Comparison of ENCODE assay signal across 18 mouse cellular contexts in the genomic region with DNA sequence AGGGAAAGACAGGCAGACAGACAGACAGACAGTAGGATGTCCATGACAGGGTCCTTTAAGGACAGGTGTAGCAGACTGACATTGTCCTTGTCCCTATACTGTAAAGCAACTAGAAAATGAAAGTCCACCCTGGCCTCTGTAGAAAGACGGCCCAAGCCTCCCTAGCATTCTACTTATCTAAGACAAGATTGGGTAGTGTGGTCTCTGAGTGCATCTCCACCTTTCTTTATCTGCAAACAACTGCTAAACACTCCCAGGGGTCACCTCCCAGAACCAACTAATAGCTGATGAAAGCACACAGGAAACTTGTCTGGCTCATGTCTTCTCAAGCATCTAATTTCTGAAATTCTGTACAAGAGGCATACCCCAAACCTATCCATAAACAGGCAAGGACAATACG.
DNase-seq lines count a peak whose midpoint lies in the region; ATAC-seq lines count a peak whose summit lies in the region.
"Had no signal": no experiment of that assay in that cellular context is flagged by ENCODE, and none has a peak within 500 bp of the region (broad histone marks: within the 10 kb centered on the region; RNA-seq: fewer than 3 reads in every experiment).

No protein-coding gene starts in this region.

- H3K27ac ChIP-seq in heart, embryonic 10.5 days = peak overlapping the region; percentile 69; the same call in 1 of the 2 replicates
- H3K27ac ChIP-seq in liver, embryonic 12.5 days = peak overlapping the region; percentile 87
- peak overlapping the region; percentile 64 for H3K27ac ChIP-seq in liver, embryonic 16.5 days (ENCODE audit: low read length)
- no peak overlapping the region for H3K27ac ChIP-seq in hindbrain, embryonic 13.5 days
- H3K27ac ChIP-seq: embryonic facial prominence, embryonic 10.5 days; forebrain, embryonic 12.5 days; heart, adult 2 months; hindbrain, embryonic 15.5 days had no signal

- H3K9ac ChIP-seq in liver, embryonic 12.5 days = peak overlapping the region; percentile 58
- H3K9ac ChIP-seq in liver, embryonic 16.5 days (ENCODE audit: low read depth, low read length) = peak overlapping the region; percentile 28
- H3K9ac ChIP-seq in hindbrain, embryonic 13.5 days = no peak overlapping the region
- H3K9ac ChIP-seq: forebrain, embryonic 12.5 days; hindbrain, embryonic 15.5 days had no signal

- peaks cover 12% of the 10 kb centered on the region for H3K4me1 ChIP-seq in heart, embryonic 10.5 days
- peaks cover 74% of the 10 kb centered on the region for H3K4me1 ChIP-seq in liver, embryonic 12.5 days
- peaks cover 27% of the 10 kb centered on the region for H3K4me1 ChIP-seq in liver, embryonic 16.5 days (ENCODE audit: control insufficient read depth, low read depth, low read length)
- H3K4me1 ChIP-seq in hindbrain, embryonic 13.5 days (replicated peaks) = peaks cover 14% of the 10 kb centered on the region
- H3K4me1 ChIP-seq: forebrain, embryonic 12.5 days had no signal

- H3K4me3 ChIP-seq in heart, embryonic 10.5 days = no peak overlapping the region
- H3K4me3 ChIP-seq in liver, embryonic 12.5 days = no peak overlapping the region
- H3K4me3 ChIP-seq in liver, embryonic 16.5 days (ENCODE audit: low read depth, low read length) = no peak overlapping the region
- H3K4me3 ChIP-seq in hindbrain, embryonic 13.5 days = no peak overlapping the region
- H3K4me3 ChIP-seq: embryonic facial prominence, embryonic 10.5 days; forebrain, embryonic 12.5 days; heart, adult 2 months; hindbrain, embryonic 15.5 days had no signal

- DNase-seq in heart, embryonic 10.5 days (ENCODE audit: low spot score) = no peak
- no peak for DNase-seq in heart, postnatal 14 days
- DNase-seq in c-Kit-positive CD71-positive TER-119-positive erythroid progenitor cells, embryonic 14.5 days (ENCODE audit: low spot score) = peak; percentile 37
- DNase-seq: cerebellum, adult 18-20 months; cerebellum, postnatal 10 days; gastrocnemius, postnatal 14 days; heart, adult 2 months; heart, postnatal 10 days had no signal

- H3K9me3 ChIP-seq in heart, embryonic 10.5 days = no peaks in the 10 kb centered on the region
- no peaks in the 10 kb centered on the region for H3K9me3 ChIP-seq in liver, embryonic 12.5 days (replicated peaks)
- no peaks in the 10 kb centered on the region for H3K9me3 ChIP-seq in liver, embryonic 16.5 days (replicated peaks; ENCODE audit: control insufficient read depth, low read length)
- no peaks in the 10 kb centered on the region for H3K9me3 ChIP-seq in hindbrain, embryonic 13.5 days
- H3K9me3 ChIP-seq: embryonic facial prominence, embryonic 10.5 days; forebrain, embryonic 12.5 days; hindbrain, embryonic 15.5 days had no signal

- peak; percentile 81 for ATAC-seq in liver, embryonic 12.5 days
- peak; percentile 80 for ATAC-seq in liver, embryonic 16.5 days (ENCODE audit: low read depth)
- ATAC-seq in hindbrain, embryonic 13.5 days (ENCODE audit: low FRiP score) = no peak
- ATAC-seq: activated CD4-positive, CD25-positive, alpha-beta regulatory T cell, adult 4 months; forebrain, embryonic 16.5 days; Patski had no signal

- peak overlapping the region; percentile 52 for H3K4me2 ChIP-seq in liver, embryonic 12.5 days
- peak overlapping the region; percentile 25 for H3K4me2 ChIP-seq in liver, embryonic 16.5 days (ENCODE audit: low read depth, low read length)
- no peak overlapping the region for H3K4me2 ChIP-seq in hindbrain, embryonic 13.5 days
- H3K4me2 ChIP-seq: forebrain, embryonic 12.5 days; hindbrain, embryonic 15.5 days had no signal

- WGBS in heart, embryonic 10.5 days = 49% methylated on average over 2 of the region's 2 CpGs
- 44% methylated on average over 2 of the region's 2 CpGs for WGBS in liver, embryonic 12.5 days (ENCODE audit: insufficient replicate concordance)
- WGBS in liver, embryonic 16.5 days (ENCODE audit: insufficient replicate concordance) = 60% methylated on average over 2 of the region's 2 CpGs
- 94% methylated on average over 2 of the region's 2 CpGs for WGBS in hindbrain, embryonic 13.5 days

- H3K27me3 ChIP-seq in heart, embryonic 10.5 days (ENCODE audit: insufficient read depth, poor library complexity, severe bottlenecking) = 0 out of 2 replicates have a peak, but pooled peaks cover 23% of the 10 kb centered on the region
- H3K27me3 ChIP-seq in liver, embryonic 12.5 days (replicated peaks) = no peaks in the 10 kb centered on the region
- no peaks in the 10 kb centered on the region for H3K27me3 ChIP-seq in liver, embryonic 16.5 days (ENCODE audit: control insufficient read depth, insufficient read depth, low read depth, low read length)
- H3K27me3 ChIP-seq in hindbrain, embryonic 13.5 days = no peaks in the 10 kb centered on the region
- H3K27me3 ChIP-seq: CH12.LX; forebrain, embryonic 12.5 days; hindbrain, embryonic 15.5 days had no signal

- intact Hi-C loops in heart, postnatal 14 days (cut with DNase I) = no loop called here

- H3K36me3 ChIP-seq in heart, embryonic 10.5 days = no peaks in the 10 kb centered on the region
- H3K36me3 ChIP-seq in liver, embryonic 12.5 days = no peaks in the 10 kb centered on the region
- no peaks in the 10 kb centered on the region for H3K36me3 ChIP-seq in liver, embryonic 16.5 days (ENCODE audit: control insufficient read depth, insufficient read depth)
- no peaks in the 10 kb centered on the region for H3K36me3 ChIP-seq in hindbrain, embryonic 13.5 days
- H3K36me3 ChIP-seq: embryonic facial prominence, embryonic 10.5 days; forebrain, embryonic 12.5 days; hindbrain, embryonic 15.5 days had no signal
